Mouse (Mus musculus) cerebellum, adult 9-10 months (tissue): ENCODE results near the gene Lancl3.

Experiments
- DNase-seq: peaks from one replicate; pipeline ENCODE4 v3.0.0; 2022

The Lancl3 gene

GRCm38 (mm10) chrX:9199761-9200371 lies at the start of gene Lancl3:
Gene Lancl3, plus strand, starts transcription at chrX:9199902.
- peak; percentile 69 for DNase-seq

- no peak for DNase-seq
Measured at GRCm38 (mm10) chrX:9179011-9179410, 20.7 kb upstream of the Lancl3 start.

GRCm38 (mm10) chrX:9181570-9181969 lies 18.1 kb upstream of the Lancl3 start:
- DNase-seq: no peak

GRCm38 (mm10) chrX:9200380-9200917 lies 747 bp downstream of the Lancl3 start:
- peak; percentile 75 for DNase-seq

- no peak for DNase-seq
Measured at GRCm38 (mm10) chrX:9201954-9202353, 2.3 kb downstream of the Lancl3 start.

- DNase-seq: peak; percentile 45
Measured at GRCm38 (mm10) chrX:9202781-9203405, 3.2 kb downstream of the Lancl3 start.

GRCm38 (mm10) chrX:9205121-9205520 lies 5.4 kb downstream of the Lancl3 start:
- DNase-seq: no peak

- no peak for DNase-seq
Measured at GRCm38 (mm10) chrX:9216244-9216643, 16.5 kb downstream of the Lancl3 start.

GRCm38 (mm10) chrX:9219570-9219969 lies 19.9 kb downstream of the Lancl3 start:
- no peak for DNase-seq

GRCm38 (mm10) chrX:9221206-9221605 lies 21.5 kb downstream of the Lancl3 start:
- DNase-seq: no peak

- no peak for DNase-seq
Measured at GRCm38 (mm10) chrX:9221736-9222135, 22.0 kb downstream of the Lancl3 start.

GRCm38 (mm10) chrX:9222412-9223221 lies 22.9 kb downstream of the Lancl3 start:
- no peak for DNase-seq

- DNase-seq: peak; percentile 71
Measured at GRCm38 (mm10) chrX:9227105-9227504, 27.4 kb downstream of the Lancl3 start.

- DNase-seq: peak; percentile 84
Measured at GRCm38 (mm10) chrX:9240737-9241591, 41.3 kb downstream of the Lancl3 start.

GRCm38 (mm10) chrX:9243381-9243864 lies 43.7 kb downstream of the Lancl3 start:
- DNase-seq: peak; percentile 55

- DNase-seq: no peak
Measured at GRCm38 (mm10) chrX:9244603-9245336, 45.1 kb downstream of the Lancl3 start.

- DNase-seq: no peak
Measured at GRCm38 (mm10) chrX:9248911-9249310, 49.2 kb downstream of the Lancl3 start.

- no peak for DNase-seq
Measured at GRCm38 (mm10) chrX:9253990-9254389, 54.3 kb downstream of the Lancl3 start.

- no peak for DNase-seq
Measured at GRCm38 (mm10) chrX:9254901-9255300, 55.2 kb downstream of the Lancl3 start.

- no peak for DNase-seq
Measured at GRCm38 (mm10) chrX:9256766-9257165, 57.1 kb downstream of the Lancl3 start, which contains the start of gene Gm14862. Gene Gm14862, minus strand, starts transcription at chrX:9256899.

GRCm38 (mm10) chrX:9257831-9258230 lies 58.1 kb downstream of the Lancl3 start:
- no peak for DNase-seq

- no peak for DNase-seq
Measured at GRCm38 (mm10) chrX:9259267-9259666, 59.6 kb downstream of the Lancl3 start.
